Mouse (Mus musculus) testis, adult 2 months (tissue): ENCODE results near the gene A630095N17Rik. TPM values are rescaled to one million over a fixed set of nuclear protein-coding genes. Genes with fewer than 3 reads are reported as not detected.

Experiments
- H3K27ac ChIP-seq: fragments of 200-500 bp; 2 replicates; pipeline ENCODE4 v1.5.1; 2012; ENCODE audit warnings: low read depth, low read length; ENCODE audit not compliant: control insufficient read depth, insufficient read depth
- H3K27me3 ChIP-seq: fragments of 200-500 bp; 2 replicates; pipeline ENCODE4 v1.6.1; 2012; ENCODE audit warnings: mild to moderate bottlenecking, low read length, moderate library complexity; ENCODE audit not compliant: control insufficient read depth, insufficient read depth
- H3K36me3 ChIP-seq: fragments of 200-500 bp; 2 replicates; pipeline ENCODE4 v1.6.1; 2012; ENCODE audit warnings: mild to moderate bottlenecking, low read length; ENCODE audit not compliant: control insufficient read depth, insufficient read depth
- H3K4me1 ChIP-seq: fragments of 200-500 bp; 2 replicates; pipeline ENCODE4 v1.6.1; 2012; ENCODE audit warnings: low read length; ENCODE audit not compliant: control insufficient read depth, insufficient read depth
- H3K4me3 ChIP-seq: fragments of 200-500 bp; 2 replicates; pipeline ENCODE4 v1.5.1; 2012; ENCODE audit warnings: low read depth, mild to moderate bottlenecking, low read length, moderate library complexity, mixed read lengths; ENCODE audit not compliant: control insufficient read depth
- CTCF ChIP-seq: fragments of 200-500 bp; IDR thresholded peaks from 2 replicates; pipeline ENCODE4 v1.5.1; 2012; ENCODE audit warnings: low read depth, mild to moderate bottlenecking, inconsistent platforms, low read length, moderate library complexity; ENCODE audit not compliant: control insufficient read depth, insufficient read depth, insufficient replicate concordance
- POLR2A ChIP-seq: fragments of 200-500 bp; IDR thresholded peaks from 2 replicates; pipeline ENCODE4 v1.6.1; 2012; ENCODE audit warnings: low read depth, mild to moderate bottlenecking, inconsistent platforms, low read length, moderate library complexity; ENCODE audit not compliant: control insufficient read depth
- polyA plus RNA-seq: library from polyadenylated mRNA; depleted of rRNA; stranded (reverse); fragments of >200 nt; gene quantifications from 2 replicates; pipeline ENCODE4 v1.2.3, GENCODE M21; 2012

A630095N17Rik gene
- polyA plus RNA-seq, 1 experiment: 12.7 TPM

DNA sequence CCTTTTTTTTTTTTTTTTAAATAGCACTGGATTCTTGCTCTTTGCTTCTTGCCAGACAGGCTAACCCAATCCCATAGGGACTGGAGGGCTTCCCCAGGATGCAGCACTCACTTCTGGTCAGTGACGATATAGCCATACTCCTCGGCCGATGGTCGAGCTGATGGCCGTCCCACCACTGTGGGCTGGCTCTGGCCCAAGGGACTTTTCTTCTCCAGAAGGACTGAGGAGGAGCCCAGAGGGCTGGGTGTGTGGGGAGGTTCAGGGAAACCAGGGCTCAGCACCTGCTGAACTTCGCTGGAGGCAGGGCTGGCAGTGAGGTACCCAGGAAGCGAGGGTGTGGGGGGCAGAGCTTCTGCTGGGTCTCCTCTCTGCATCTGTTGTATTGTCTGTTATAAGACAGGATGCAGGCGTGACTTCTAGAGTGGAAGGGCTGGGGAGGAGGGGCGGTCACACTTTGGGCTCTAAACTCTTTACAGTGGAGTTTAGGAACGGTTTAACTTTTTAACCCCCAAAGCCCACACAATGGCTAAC, 23.7 kb upstream of the A630095N17Rik start:
- Histone ChIP-seq H3K27ac (no peak overlapping the region), H3K4me1 (peaks cover 18% of the 10 kb centered on the region), H3K36me3 (no peaks in the 10 kb centered on the region), H3K4me3 (no peak overlapping the region), H3K27me3 (no peaks in the 10 kb centered on the region)
- TF ChIP-seq POLR2A (no peak), CTCF (no peak)

DNA sequence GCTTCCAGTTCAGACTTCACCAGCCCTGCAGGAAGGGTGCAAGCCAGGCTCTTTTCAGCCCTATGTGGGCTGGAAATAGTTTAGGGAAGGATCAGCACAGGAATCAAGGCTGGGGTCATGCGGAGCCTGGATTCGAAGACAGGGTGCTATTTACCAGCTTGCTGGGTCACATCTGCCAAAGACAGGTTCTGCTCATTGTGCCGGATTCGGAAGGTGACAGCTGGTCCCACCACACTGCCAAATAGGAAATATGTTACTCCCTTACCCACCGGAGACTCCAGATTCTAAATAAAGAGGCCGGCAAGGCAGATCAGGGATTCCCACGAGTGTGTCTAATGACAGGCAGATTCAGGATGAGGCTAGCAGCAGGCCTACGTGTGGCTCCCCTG, 22.7 kb upstream of the A630095N17Rik start:
- TF ChIP-seq CTCF (no peak), POLR2A (no peak)
- Histone ChIP-seq H3K27me3 (no peaks in the 10 kb centered on the region), H3K36me3 (no peaks in the 10 kb centered on the region)

DNA sequence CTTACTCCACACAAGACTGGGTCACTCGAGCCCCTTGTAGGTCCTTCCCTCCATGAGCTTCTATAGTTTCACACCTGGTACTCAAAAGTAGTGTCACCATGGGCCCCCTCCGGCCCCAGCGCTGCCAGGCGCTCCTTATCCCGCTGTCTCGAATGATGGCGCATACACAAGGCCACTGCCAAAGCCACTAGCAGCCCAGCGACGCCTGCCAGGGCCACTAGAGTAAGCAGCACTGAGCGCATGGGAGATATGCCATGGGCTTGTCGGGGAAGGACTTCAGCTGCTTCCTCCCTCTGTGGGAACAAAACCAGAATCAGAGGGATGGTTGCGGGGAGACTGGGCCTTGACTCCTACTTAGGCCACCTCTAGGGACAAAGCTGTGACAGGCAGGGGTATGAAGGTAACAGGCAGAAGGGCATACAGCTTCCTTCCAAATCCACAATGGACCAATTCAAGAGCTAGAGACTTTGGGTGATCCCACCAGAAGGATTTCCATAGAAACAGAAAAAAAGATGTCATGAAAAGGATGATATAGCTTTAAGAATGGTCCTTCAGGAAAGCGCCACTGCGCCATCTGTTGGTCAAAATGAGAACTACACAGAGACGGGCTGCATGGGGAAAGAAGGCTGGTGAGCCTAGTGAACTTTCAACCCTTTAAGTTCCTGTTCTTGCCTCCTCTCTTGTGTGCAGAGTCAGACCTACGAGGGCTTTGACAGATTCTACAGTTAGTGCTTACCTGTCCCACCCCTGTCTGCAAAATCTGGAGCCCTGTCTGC, 22.1 kb upstream of the A630095N17Rik start:
- Histone ChIP-seq H3K4me3 (peak overlapping the region; percentile 75), H3K27me3 (no peaks in the 10 kb centered on the region), H3K36me3 (no peaks in the 10 kb centered on the region), H3K27ac (no peak overlapping the region), H3K4me1 (peaks cover 18% of the 10 kb centered on the region)
- TF ChIP-seq POLR2A (no peak), CTCF (peak; percentile 75; the same call in 1 of the 2 replicates)

More for the DNA sequence above, 22.7 kb upstream of the A630095N17Rik start:
- Histone ChIP-seq H3K27ac (no peak overlapping the region), H3K4me1 (peaks cover 18% of the 10 kb centered on the region), H3K4me3 (no peak overlapping the region)

DNA sequence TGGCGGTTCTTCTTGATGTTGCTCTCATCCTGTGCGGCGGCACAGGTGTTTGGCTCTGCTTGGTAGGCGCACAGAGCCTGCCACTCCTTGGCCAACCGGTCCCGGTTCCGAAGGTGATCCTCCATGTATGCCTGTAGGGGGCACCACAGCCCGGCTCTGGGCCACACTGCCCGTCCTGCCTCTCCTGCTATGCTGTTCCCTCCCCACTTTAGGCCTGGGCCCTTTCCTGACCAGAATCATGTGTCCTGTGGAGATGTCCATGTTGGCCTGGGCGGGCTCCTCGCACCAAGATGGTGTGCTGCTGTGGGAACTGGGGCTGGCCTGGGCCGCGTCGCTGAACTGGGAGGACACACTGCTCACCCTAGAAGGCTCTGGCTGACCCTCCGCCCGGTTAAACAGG, 21.1 kb upstream of the A630095N17Rik start:
- no peak overlapping the region for H3K27ac ChIP-seq
- H3K4me1 ChIP-seq: peaks cover 18% of the 10 kb centered on the region
- TF ChIP-seq CTCF (peak; percentile 12; the same call in 1 of the 2 replicates), POLR2A (no peak)
- H3K36me3 ChIP-seq: no peaks in the 10 kb centered on the region
- peak overlapping the region; percentile 75 for H3K4me3 ChIP-seq
- no peaks in the 10 kb centered on the region for H3K27me3 ChIP-seq

DNA sequence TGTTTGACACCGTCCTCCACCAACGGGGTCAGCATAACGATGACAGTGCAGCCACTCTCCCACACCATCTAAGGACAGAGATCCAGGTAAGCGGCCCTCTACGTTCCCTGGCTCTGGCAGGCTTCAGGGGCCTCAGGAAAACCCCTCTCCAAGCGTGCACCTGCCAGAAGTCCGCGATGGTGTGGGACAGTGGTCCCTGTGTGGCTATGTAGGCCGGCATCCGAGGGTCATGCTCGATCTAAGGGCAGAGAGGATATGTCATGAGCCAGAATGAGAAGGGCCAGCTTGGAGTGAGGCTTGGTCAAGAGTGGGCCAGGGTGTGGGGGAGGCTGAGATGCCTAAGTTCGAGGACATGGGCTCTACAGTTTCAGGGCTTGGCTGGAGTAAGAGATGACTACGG, 20.4 kb upstream of the A630095N17Rik start:
- peaks cover 18% of the 10 kb centered on the region for H3K4me1 ChIP-seq
- no peak for TF ChIP-seq POLR2A
- TF ChIP-seq CTCF: no peak

DNA sequence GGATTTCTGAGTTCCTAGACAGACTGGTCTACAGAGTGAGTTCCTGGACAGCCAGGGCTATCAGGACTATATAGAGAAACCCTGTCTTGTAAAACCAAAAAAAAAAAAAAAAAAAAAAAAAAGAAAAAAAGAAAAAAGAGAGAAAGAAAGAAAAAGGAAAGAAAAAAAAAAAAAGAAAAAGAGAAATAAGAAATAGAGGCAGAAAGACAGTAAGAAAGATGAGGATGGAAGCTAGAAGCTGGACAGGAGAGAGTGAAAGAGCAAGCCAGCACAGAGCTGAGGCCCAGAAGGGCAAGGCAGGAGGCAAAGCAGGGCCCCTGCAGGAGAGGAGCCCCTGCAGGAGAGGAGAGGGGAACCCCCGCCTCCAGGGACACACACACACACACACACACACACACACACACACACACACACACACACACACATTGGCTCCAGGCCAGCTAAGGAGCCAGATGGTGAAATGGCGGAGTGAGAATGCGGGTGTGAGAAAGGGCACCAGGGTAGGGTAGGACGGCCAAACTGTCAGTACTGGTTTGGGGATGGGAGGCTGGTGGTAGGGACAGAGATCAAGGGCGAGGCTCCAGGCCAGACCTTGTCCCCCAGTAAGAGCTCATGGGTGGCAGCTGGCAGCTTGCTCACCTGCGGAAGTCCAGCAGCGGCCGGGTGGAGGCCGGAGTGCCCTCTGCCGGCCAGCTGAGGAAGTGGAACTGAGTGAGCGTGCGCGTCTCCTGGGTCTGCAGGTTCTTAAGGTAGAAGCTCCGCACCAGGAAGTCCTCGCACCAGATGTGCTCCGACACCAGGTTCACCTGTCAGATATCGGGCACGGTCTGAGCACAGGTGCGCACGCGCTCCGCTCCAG, 19.4 kb upstream of the A630095N17Rik start:
- Histone ChIP-seq H3K27me3 (no peaks in the 10 kb centered on the region), H3K36me3 (no peaks in the 10 kb centered on the region), H3K4me1 (peaks cover 18% of the 10 kb centered on the region), H3K4me3 (peak overlapping the region; percentile 80), H3K27ac (no peak overlapping the region)
- peak; percentile 83 for TF ChIP-seq CTCF
- TF ChIP-seq POLR2A: no peak

More for the DNA sequence above, 20.4 kb upstream of the A630095N17Rik start:
- peak overlapping the region; percentile 75 for H3K4me3 ChIP-seq
- no peaks in the 10 kb centered on the region for H3K27me3 ChIP-seq
- no peaks in the 10 kb centered on the region for H3K36me3 ChIP-seq
- H3K27ac ChIP-seq: no peak overlapping the region

DNA sequence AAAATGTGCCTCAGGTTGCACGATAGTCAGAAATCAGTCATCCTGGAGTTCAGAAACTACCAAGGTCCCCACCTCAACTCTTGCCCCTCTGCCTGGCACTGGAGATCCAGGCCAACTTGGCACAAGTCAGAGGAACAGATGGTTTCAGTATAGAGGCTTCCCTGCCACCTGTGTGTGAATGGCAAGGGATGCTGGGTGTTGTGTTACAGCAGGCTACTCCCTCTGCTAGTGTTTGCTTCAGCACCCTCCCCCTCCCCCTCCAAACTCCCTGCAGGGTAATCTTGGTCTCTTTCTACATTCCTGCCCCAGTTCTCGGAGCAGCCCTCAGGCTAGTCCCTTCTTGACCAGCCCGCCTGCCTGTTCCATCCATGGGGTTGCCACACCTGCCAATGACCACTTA, 18.6 kb upstream of the A630095N17Rik start:
- TF ChIP-seq POLR2A: no peak
- no peak for TF ChIP-seq CTCF
- no peaks in the 10 kb centered on the region for H3K36me3 ChIP-seq
- H3K27ac ChIP-seq: no peak overlapping the region
- no peaks in the 10 kb centered on the region for H3K27me3 ChIP-seq
- H3K4me3 ChIP-seq: no peak overlapping the region
- H3K4me1 ChIP-seq: peaks cover 18% of the 10 kb centered on the region
